Mouse (Mus musculus) frontal cortex, postnatal 25 days (tissue): ENCODE measurements around the gene Lypd5.

Experiments used
- DNase-seq, 2 experiments: peaks; one replicate each; pipeline ENCODE4 v3.0.0; 2022; ENCODE audit warnings: low spot score in 2 of 2

Lypd5 gene

DNA sequence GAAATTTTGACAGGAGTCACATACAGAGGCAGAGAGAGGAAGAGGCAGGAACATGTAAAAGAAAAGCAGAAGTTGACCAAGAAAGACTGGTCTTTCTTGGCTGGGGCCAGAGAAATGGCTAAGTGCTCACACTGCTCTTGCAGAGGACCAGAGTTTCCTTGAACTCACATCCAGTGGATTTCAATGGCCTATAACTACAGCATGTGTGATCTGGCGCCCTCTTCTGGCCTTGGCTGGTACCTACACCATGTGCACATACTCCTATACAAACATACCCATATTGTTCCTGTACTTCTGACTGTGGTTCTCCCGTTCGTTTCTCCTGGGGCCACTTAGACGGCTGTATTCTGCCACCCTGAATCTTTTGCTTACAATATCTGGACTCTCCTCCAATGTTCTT is 12.0 kb downstream of the Lypd5 start:
- no peak for DNase-seq

DNA sequence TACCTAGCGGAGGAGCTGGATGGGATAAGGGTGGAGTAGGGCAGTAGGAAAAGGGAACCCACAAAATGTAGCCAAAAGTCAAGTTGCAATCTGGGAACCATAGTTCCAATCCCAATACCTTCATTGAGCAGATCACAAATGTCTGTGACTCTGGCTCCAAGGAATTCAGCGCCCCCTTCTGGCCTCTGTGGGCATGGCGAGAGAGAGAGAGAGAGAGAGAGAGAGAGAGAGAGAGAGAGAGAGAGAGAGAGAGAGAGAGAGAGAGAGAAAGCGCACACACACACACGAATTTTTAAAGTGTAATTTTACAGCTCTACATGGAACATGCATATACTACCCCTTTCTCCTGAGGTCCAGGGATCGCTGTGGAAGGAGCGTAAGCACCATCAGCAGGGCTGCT is 14.2 kb downstream of the Lypd5 start:
- DNase-seq: no peak

DNA sequence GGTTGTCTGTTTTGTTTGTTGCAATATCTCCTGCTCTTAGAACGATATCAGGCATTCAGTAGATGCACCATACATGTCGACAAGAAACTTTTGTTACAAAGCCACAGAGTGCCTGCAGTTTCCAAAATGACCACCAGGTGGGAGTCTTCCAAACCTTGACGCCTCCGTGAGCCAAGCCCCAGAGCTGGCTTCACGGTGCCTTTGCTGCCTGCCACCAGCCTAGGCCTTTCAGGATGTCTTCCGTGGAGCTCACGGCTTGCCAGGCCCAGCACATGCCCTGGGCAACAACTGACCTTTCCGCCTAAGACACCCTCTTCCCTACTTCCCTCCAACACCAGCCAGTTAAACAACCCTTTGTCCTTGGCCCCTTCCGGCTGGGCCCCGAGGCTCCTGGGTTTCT is 15.8 kb downstream of the Lypd5 start:
- DNase-seq: peak; percentile 89 to 91

DNA sequence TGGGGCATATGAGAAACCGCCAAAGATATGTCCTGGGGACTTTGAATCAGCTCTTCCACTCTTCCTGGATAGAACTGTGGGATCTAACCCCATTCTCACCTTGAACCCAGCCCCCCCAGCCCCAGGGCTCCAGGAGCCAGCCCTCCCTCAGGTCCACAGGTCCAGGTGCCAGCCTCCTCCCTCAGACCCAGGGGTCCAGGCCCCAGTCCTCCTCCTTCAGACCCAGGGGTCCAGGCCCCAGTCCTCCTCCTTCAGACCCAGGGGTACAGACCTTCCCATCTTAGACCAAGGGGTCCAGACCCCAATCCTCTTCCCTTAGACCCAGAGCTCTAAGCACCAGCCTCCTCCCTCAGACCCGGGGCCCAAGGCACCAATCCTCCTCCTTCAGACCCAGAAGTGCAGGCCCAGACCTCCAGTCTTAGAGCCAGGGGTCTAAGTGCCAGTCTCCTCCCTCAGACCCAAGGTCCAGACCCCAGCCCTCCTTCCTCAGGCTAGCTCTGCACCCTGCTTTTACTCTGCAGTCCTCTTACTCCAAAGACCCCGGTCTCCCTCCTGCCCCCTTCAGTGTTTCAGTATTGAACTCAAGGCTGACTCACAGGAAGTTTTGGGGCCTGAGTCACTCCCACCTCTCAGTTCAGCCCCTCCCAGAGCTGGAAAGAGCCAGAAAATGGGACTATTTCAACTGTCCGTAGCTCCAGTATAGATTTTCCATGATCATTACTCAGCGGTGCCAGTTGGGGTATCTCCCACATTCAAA is 16.4 kb downstream of the Lypd5 start:
- no peak for DNase-seq

DNA sequence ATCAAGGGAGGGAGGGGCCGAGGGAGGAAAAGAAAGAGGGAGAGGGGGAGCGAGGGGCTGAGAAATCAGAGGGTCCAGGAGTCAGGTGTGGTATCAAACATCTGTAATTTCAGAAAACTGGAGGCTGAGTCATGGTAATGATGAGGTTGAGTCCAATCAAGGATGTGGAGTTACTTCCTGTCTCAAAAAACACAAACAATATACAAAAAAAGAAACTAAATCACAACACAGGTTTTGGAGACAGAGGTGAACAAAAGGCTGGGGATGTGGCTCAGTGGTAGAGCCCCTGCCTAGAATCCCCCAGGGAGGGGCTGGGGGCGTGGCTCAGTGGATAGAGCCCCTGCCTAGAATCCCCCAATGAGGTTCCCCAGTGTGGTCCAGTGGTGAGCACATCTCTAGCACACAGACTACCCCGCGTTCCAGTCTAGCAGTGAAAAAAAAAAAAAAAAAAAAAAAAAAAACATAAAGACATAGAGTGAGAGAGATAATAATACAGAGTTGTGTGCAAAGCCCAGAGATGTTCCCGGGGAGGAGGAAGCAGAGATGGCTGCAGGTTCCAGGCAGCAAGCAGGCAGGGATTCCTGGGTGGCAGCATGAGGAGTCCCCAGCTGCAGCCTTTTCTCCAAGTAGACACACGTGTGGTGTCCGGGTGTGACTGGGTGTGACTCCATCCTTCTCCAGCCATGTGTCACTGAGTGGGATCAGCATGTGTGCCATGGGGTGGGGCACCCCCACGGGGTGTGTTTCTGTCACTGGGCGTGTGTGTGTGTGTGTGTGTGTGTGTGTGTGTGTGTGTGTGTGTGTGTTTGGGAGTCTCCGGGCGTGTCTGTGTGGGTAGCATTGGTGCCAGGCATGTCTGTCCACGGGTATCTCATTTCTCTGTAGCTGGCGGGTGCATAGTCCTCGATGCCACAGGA is 18.0 kb downstream of the Lypd5 start:
- DNase-seq: no peak

DNA sequence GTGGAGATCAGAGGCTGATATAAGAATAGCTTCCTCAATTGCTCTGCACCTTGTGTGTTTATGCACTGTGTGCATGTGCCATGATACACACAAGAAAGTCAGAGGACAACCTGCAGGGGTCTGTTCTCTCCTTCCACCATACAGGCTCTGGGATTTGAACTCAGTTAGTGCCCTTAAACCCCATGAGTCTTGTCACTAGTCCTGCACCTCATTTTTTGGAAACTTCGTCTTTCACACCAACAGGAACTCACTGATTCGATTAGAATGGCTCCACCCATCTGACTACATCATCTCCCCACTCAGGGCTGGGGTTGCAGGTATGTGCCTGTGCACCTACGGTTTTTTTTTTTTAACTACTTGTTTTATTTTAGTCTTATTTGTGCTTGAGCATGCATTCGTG is 19.2 kb downstream of the Lypd5 start:
- no peak for DNase-seq

DNA sequence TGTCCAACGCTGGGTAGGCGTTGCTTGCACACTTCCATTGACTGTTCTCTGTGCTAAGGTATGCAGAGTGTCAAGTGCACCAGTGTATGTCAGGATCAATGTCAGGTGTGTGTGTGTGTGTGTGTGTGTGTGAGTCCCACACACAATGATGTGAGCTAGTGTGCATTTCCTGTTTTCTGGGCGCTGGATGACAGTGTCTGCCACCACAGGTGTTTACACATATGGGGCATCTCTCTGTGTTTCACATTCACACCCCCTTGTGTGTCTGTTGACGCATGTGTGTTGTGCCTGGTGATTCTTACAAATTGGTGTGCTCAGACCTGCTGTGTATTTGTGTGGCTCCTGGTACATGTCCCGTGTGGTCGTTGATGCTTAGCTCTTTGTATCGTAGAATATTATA is 19.9 kb downstream of the Lypd5 start:
- DNase-seq: no peak

DNA sequence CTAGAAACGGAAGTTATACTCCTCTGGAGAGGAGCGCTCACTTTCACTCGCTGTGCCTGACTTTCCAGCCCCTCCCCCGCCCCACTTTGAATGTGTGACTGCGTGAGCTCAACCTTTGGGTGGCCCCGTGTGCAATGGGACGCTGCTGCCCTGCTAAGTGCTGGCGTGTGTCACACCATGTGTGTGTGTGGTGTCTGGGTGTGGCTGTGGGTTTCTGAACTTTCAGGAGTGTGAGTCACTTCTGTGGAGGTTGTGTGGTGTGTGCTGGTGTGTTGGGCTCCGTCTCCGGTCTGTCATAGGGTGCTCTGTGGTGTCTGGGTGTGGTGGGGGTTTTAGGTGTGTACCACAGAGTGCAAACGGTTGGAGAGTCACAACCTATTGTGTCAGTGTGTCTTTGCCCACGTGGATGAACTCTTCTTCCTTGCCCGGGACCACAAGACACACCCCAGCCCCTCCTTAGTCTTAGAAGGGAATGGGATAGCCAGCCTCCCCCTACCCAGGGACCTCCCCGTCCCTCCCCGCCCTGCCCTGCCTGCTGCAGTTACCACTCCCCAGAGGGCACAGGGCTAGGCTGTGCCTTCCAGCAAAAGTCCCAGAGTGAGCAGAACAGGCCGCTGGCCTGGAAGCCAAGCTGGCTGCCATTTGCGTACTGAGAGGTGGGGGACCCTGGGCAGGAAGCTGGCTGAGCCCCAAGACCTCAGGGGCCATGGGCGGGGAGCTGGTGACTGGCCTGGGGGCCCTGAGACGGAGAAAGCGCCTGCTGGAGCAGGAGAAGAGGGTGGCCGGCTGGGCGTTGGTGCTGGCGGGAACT is 20.9 kb downstream of the Lypd5 start, which contains the start of gene Kcnn4:
TSS of gene Kcnn4 (plus strand) at position 533 of the 811 bp plus-strand sequence.
- no peak for DNase-seq

DNA sequence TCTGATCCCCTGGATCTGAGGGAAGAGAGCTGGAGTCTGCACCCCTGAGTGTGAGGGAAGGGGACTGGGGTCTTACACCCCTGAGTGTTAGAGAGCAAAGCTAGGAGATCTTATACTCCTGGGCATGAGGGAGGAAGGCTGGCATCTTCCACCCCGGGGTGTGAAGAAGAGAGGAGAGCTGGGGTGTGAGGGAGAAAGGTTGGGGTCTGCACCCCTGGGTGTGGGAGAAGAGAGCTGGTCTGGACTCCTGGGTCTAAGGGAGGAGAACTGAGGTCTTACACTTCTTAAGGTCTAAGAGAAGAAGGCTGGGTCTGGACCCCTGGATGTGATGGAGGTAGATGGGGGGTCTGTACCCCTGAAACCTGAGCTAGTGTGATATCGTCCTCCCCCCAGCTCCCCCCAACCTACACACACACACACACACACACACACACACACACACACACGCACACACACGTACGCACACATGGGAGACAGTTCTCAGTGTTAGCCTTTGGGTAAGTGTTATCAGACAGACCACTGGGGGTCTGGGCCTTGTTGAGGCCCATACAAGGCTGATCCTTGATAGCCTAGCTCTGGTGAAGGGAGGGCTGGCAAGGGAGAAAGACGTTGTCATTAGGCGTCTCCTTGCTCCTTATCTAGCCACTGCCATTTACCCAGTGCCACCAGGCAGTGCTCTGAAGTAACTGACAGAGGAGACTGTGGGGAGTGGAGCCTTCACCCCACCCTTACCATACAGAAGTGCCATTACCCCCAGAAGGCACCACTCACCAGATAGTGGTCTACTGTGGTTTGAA is 22.2 kb downstream of the Lypd5 start:
- DNase-seq: no peak

DNA sequence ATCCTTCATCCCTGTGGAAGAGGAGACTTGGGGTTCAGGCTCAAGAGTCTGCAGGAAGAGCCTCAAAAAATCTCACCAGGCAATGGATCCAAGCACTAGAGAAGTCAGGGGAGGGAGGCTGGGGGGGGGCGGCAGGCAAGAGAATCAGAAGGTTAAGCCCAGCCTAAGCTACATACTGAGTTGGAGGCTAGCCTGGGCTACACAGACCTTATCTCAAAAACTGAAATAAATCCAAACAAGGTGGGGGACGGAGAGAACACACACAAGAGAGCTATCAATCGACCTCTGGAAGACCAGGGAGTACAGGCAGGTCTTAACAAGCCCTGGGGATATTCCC is 22.8 kb downstream of the Lypd5 start:
- DNase-seq: no peak

DNA sequence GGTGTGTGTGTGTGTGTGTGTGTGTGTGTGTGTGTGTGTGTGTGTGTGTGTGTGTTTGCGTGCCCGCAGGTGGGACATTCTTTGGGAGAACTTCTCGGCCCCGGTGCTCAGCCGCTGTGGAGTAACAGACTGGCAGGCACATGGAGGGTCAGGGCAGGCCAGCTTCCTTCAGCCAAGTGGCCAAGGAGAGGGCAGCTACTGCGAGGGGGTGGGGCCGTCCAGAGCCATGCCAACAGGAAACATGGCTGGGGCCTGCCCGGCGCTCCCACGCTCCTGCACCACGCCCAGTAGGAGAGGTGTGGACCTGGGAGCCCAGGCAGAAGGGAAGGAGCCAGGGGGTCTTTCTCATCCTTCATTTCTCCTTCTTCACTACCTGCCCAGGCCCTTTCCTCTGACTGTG is 23.3 kb downstream of the Lypd5 start:
- DNase-seq: no peak

DNA sequence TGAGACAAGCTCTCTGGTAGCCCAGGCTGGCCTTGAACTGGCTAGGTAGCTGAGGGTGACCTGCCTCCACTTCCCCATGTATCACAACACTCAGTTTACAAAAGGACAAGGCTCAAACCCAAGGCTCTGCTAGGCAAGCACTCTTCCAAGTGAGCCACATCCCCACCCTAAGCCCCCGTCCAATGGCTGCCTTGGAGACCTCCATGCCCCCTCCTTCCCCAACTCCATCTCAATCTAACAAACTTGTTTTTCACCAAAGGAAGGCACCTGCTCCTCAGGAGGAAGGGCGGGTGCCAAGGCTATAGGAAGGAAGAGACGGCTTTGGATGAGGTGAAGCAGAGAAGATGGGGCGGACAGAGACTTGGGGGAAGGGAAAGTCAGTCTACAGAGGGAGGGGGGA is 23.8 kb downstream of the Lypd5 start:
- no peak for DNase-seq

DNA sequence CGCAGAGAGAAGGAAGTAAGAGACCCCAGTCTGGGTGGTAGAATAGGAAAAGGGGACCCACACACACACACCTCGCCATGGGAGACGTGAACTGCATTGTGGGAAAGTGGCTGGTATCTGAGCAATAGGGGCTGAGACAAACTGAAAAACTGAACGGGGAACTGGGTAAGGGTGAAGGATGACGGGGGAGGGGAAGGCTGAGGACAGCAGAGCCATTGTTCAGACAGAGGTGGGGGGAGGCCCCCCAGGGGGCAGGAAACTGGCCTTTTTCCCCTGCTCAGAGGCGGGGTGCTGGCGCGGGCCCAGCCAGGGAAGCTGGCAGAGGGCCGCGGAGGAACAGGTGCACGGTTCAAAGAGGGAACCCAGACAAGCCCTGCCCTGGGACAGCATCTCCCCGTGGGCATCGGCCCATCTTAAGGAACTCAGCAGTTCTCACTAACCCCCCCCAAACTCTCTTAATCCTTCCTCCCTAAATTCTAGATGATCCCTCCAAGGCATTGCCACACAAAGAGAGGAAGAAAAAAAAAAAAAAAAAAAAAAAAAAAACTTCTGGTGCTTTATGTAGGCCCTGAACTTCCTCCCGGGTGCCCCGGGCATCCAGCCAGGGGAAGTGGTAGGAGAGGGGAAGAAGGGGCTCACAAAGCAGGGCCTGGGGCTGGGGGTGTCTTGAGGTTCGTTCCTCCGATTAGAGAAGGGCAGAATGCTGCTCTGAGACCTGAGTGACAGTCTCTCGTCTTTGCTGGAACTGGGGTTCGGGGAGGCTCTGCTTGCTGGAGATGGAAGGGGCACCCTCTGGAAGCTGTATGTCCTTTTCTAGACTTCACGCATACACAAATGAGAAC is 24.8 kb downstream of the Lypd5 start:
- DNase-seq: no peak

DNA sequence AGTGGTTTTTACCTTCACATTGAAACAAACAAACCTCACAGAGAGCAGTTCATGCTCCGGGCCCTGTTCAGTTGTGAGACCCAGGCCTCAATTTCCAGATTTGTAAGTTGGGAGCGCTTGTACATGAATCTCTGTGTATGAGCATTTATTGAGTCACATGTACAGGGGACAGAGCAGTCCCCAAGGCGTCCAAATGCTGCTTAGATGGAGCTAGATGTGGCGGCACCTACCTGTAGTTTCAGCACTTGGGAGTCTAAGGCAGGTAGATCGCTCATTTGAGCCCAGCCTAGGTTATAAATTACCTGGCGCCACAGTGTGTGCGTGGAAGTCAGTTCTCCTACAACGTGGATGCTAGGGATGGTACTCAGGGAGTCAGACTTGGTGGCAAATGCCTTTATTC is 27.5 kb downstream of the Lypd5 start:
- DNase-seq: no peak

DNA sequence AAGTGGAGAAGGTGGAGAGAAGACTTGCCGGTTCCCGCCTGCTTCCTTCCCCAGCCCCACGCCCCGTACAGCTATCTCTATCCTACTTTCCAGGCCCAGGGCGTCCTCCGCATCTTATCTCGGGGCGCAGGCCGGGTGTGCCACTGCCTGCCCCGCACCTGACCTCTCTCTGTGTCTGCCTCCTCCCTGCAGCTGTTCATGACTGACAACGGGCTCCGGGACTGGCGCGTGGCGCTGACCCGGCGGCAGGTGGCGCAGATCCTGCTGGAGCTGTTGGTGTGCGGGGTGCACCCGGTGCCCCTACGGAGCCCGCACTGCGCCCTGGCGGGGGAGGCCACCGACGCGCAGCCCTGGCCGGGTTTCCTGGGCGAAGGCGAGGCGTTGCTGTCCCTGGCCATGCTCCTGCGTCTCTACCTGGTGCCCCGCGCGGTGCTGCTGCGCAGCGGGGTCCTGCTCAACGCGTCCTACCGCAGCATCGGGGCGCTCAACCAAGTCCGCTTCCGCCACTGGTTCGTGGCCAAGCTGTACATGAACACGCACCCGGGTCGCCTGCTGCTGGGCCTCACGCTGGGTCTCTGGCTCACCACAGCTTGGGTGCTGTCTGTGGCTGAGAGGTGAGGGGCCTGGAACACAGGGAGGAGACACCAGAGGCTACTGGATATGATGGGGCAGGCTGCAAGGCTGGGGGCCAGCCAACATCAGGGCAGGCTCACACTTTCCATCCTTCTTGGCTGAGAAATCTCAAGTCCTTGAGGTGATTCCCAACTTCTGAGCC is 28.3 kb downstream of the Lypd5 start:
- DNase-seq: no peak

DNA sequence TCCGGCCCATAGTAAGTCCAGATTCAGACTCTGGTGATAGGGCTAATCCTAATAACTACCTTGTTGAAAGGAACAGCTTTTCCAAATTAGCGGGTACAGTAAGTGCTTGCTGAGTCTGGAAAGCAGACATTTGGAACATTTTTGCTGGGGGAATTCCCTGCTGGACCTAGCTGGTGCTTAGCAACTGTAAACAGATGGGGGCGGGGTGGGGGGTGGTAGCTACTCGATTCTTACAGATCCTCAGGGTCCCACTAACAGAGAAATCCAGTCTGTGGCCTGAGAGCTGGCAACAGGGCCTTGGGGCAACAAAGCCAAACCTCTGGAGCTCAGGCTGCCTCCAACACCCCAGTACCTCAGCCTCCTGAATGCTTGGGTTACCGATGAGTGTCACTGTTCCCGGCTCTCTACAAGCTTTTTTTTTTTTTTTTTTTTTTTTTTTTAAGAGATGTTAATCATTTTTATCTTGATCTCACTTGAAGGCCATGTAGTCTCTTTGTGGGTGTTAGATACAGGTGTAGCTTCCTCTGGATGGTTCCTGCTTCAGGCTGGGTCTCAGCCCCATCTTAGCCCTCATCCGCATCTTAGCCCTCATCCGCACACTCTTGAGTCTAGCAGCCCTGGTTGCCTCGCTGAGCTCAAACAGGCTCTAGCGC is 29.2 kb downstream of the Lypd5 start:
- no peak for DNase-seq

DNA sequence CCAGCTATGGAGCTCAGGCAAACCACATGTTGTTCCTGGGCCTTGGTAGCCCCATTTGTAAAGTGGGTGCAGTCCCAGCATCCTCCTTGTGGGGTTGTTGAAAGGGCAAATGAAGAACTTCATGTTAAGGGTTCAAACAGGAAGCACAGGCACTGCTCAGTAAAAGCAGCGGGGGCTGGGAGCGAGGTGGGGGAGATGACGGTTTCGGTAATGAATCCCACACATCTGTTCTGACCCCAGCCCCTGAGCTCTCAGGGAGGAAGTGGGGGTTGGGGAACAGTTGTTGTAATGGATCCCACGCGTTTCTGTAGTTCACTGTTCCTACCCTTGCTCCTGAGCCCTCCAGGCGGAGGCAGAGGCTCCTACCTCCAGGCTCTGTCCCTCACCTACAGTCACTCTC is 30.9 kb downstream of the Lypd5 start:
- DNase-seq: no peak

DNA sequence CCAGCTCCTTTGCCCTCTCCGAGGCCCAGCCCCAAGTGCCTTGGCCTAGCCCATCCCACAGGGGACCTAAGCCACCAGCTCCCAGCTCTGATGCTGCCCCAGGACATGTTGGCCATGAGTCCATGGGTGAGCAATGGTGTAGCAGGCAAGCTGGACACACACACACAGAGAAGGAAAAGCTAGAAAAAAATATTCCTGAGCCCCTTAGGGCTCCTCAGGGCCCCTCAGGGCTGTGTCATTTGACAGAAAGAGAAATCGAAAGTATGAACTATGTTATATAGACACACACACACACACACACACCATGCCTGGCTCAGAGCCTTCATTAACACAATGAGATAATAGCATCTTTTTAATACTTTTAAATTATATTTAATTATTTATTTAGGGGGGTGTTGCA is 31.4 kb downstream of the Lypd5 start:
- no peak for DNase-seq

DNA sequence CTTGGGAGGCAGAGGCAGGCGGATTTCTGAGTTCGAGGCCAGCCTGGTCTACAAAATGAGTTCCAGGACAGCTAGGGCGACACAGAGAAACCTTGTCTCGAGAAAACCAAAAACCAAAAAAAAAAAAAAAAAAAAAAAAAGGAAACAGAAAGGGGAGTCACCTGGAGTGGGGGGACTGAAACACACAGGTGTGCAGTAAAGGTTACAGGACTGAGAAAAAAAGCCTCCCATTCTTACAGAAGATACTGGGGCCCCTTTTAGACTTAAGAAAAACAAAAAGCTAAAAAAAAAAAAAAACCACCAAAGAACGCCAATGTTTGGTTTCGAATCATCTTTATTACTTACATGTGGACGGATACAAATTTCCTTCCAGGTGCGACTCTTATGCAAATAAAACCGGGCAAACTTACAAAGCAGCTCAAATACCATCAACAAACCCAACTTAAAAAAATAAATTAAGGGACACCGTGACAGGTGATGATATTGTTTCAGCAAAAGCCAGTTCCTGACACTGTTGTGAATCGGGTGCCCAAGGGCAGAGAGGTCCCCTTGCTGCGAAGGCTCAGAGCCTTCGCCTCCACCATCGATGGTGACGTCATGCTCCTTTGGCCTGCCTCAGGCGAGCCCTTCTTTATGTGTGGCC is 33.9 kb downstream of the Lypd5 start:
- no peak for DNase-seq
